Mouse (Mus musculus): ENCODE data around the gene Mrm1.

The Mrm1 gene

DNA sequence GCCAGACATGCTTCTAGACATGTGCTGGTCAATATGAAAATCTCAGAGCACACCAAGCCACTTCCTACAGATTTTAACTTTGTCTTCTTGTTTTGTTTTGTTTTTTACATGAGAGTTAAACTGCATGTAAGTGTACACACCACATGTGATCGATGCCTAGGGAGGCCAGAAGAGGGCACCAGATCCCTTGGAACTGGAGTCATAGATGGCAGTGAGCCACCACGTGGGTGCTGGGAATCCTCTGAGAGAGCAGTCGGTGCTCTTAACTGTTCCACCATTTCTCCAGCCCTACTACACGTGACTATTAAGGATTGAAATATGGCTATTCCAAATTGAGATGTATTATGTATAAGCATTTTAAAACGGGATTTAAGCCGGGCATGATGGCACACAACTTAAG is 2.0 kb downstream of the Mrm1 start:
- in situ Hi-C loops (cut with MboI; ENCODE audit: low sequenced_read_pairs), result loop anchor here (25.0 kb wide), 1 partner anchor 555 kb away; no protein-coding TSS in a partner anchor

DNA sequence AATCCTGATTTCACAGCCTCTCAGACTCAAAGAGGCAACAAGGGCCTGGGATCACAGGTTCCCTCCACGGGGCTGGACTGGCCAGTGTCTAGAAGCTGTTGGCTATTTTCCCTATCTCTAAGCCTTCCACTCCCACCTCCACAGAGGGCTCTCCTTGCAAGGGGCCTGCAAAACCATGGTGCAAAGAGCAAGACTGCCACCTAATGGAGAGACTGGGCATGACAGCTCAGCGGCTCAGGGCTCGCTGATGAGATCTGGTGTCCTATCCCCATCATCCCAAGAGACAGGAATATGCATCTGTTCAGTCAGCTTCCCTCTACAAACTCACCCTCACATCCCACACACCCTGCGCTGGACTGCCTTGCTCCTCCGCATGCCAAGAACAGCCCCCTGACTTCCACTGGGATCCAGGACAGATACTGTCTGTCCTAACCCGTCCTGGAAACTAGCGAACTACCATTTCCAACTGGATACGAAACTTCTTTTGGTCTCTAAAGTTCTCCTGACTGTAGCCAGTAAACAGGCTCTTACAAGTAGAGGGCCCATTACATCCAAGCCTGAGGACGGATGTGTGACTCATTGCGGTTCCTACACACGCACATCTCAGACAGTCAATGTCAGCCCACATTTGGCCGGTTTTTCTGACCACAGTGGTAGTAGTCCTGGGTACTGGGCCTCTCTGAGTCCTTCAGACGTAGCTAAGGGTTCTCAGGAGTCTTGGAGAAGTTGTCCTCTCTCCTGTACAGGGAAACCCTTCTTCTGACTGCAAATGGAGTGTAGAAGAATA is 5.4 kb downstream of the Mrm1 start:
- in situ Hi-C loops (cut with MboI; ENCODE audit: low sequenced_read_pairs), result loop anchor here (25.0 kb wide), 1 partner anchor 552 kb away; no protein-coding TSS in a partner anchor

DNA sequence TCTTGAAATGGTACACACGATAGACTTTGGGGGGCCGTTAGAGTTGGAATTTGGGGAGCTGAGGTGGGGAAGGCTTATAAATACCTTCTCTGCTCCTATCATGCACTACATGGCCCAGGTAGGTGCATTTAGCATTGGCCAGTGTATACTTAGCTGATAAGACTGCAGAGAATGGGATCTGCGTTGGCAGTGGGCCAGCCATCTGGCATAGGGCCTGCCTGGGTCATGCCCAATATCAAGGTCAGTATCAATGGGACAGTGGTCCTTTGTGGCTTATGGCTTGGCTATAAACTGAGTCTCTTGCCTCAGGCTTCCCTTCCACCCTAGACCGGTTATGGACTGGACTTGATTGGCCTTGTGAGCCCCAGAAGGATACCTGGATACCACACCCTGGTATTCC is 14.9 kb downstream of the Mrm1 start:
- in situ Hi-C loops (cut with MboI; ENCODE audit: low sequenced_read_pairs), result loop anchor here (25.0 kb wide), 1 partner anchor 542 kb away; no protein-coding TSS in a partner anchor

DNA sequence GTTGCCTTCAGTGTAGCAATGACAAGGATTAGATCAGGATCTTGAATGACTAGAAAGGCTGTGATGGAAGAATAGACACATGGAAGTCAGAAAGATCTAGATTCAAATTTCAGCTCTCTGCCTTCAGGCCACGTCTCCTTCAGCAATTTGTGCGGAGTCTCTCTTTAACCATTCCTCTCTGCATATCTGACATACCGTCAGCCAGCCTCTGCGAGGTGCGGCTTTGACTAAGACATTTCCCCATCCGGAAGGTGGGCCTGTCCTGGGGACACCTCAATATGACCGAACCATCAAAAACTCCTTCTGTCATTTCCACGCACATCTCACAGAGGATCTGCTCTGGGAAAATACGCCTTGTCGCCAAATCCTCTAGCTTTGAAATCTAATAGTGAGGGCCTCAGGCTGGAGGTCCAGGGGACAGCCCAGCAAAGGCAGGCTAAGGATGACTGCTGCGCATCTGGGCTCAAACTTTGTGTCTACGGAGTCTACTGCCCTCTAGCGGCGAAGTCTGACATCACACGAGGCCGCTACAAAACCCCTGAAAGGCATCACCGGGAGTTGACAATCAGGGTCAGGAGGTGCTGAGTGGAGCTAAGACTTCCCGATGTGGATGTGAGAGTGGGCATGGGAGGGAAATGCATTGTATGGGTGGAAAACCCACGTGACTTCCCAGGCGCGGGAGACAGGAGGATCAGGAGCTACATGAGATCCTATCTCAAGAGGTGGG is 21.5 kb downstream of the Mrm1 start:
- in situ Hi-C loops (cut with MboI; ENCODE audit: low sequenced_read_pairs), result loop anchor here (10.0 kb wide), 1 partner anchor 373 kb away; no protein-coding TSS in a partner anchor

DNA sequence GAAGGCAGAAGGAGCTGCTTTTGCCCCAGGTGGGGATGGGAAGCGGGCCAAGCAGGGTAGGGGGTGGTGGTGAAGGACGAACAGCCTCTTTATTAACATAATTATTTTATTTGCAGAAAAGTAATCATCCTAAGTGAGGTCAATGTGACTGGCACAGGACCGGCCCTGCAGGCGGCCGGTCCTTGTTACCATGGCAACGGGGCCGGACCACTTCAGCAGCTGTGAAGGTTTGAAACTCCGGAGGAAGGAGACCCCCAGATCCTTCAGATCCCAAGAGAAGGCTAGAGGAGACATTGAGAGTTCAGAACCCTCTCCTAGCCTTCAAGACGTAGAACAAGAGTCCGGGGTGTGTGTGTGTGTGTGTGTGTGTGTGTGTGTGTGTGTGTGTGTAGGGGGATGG is 22.3 kb downstream of the Mrm1 start:
- in situ Hi-C loops (cut with MboI; ENCODE audit: low sequenced_read_pairs), result loop anchor here (10.0 kb wide), 1 partner anchor 372 kb away; no protein-coding TSS in a partner anchor

DNA sequence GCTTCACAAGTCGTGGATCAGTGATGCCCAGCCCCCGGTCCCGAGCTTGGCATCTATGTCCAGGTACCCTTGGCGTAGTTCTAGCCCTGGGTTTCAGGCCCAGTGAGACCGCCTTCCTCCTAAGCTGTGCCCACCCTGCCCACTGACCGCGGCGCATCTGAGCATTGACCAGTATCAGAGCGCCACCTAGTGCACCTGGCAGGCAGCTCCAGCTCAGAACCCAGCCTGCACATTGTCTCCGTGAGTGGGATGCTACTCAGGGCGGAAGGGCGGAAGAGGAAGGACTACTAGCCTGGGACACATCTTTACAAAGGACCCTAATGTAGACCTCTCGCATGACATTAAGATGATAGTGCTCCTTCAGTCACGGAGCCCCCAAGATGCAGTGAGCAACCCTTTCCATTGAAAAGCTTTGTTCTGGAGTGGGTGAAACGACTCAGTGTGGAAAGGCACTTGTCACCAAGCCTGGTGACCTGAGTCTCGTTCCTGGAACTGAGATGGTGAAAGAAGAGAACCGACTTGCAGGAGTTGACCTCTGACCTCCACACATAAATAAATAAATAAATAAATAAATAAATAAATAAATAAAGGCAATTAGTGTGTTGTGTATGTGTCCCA is 24.7 kb downstream of the Mrm1 start:
- in situ Hi-C loops (cut with MboI; ENCODE audit: low sequenced_read_pairs), result loop anchor here (10.0 kb wide), 1 partner anchor 370 kb away; no protein-coding TSS in a partner anchor

DNA sequence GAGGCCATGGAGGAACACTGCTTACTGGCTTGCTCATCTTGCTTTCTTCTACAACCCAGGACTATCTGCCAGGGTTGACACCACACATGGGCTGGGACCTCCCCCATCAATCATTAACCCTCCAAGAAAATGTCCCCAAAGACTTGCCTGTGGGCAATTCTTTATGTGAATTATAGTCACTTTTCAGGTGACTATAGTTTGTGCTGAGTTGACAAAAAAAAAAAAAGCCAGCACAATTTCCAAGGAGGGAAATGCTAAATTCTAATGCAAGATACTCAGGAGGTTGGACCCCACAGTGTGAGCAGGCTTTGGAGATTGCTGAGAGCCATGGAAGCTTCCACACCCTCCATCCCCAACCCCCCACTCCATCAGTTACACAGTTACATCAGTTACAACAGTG is 25.8 kb downstream of the Mrm1 start:
- in situ Hi-C loops (cut with MboI; ENCODE audit: low sequenced_read_pairs), result loop anchor here (10.0 kb wide), 1 partner anchor 369 kb away; no protein-coding TSS in a partner anchor

DNA sequence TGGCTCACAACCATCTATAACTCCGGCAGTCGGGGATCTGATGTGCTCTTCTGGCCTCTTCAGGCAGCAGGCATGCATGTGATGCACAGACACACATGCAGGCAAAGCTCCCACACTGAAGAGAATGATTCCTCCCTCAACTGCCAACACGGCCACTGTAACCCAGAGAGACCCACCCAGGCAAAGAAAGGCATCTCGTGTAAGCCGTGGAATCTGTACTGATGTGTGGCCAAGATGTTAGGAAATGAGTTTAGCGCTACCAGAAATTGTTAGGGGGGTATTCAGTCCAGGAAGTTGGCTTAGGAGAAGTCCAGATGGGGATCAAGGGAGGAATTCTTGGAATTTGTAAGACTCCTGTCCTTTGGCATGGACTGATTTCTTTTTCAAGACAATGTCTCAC is 28.9 kb downstream of the Mrm1 start:
- in situ Hi-C loops (cut with MboI; ENCODE audit: low sequenced_read_pairs), result loop anchor here (10.0 kb wide), 1 partner anchor 366 kb away; no protein-coding TSS in a partner anchor

DNA sequence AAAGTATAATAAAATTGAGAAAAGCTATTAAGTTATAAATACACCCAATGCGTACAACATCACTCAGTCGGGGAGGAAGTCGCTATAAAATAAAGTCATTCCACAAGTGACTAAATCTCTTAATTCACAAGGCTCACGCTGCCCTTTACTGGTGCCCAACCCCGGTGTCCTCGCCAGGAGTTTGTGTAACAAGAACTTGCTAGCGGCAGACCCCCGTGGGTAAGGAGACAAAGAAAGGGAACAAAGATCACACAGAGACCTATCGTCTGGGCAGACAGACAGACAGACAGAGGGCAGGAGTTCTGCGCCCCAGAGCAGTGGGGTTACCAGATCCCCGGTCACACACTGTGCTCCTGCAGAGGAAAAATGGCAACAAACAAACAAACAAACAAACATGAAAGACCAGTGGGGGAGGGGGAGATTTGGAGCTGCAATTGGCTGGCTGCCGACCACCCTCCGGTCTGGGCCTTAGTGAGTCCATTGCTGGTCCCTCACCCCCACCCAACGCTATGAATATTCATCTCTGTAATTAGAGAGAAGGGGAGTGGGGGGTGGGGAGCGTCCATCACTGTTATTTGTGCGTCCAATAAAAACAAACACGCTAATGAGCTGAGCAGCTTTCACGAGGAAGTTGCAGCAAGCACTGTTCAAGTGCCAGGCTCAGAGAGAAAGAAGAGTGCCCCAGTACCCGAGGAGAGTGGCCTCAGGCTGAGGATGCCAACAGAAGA is 39.0 kb downstream of the Mrm1 start:
- in situ Hi-C loops (cut with MboI; ENCODE audit: low sequenced_read_pairs), result no loop called here

DNA sequence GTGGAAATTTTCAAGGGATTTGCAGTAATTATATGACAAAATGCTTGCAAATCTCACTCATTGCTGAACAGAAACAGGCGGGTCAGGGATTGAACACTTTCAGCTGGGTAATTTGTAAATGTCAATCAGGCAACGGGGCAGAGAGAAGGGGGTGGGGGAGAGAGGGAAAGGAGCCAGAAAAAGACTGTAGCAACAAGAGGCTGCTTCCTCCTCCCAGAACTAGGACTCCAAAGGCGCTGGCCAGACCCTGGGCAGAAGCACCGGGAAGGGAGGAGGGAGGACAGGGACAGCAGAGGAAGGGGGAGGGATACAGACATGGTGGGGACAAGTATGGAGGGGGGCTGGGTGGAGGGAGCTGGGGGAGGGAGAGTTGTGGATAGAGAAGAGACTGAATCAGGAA is 43.8 kb downstream of the Mrm1 start:
- in situ Hi-C loops (cut with MboI; ENCODE audit: low sequenced_read_pairs), result no loop called here

DNA sequence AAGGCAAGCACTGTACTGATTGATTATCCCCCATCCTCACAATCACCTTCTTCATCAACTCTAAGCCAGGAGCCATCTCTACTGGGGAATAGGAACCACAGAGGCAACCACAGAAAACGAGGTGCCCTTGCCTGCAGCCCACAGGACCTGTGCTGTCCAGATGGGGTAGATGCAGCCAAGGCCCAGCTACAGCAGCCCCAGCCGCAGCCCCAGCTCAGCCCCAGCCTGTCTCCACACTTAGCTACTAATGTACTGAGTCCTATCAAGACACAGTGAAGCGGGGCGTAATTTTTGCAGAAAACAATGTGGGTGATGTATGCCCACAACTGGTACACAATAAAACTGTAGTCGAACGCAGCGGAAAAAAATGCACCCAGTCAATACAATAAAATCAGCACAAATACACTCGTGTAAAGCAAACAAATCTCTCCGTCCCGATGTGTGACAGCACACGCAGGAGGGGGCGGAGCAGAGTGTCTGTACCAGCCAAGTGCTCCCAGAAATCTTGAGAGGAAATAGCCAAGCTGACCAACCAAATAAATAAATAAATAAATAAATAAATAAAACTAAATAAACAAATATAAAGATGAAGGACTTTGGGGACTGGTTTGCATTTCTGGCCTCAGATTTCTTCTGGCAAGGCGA is 44.3 kb downstream of the Mrm1 start:
- in situ Hi-C loops (cut with MboI; ENCODE audit: low sequenced_read_pairs), result no loop called here

DNA sequence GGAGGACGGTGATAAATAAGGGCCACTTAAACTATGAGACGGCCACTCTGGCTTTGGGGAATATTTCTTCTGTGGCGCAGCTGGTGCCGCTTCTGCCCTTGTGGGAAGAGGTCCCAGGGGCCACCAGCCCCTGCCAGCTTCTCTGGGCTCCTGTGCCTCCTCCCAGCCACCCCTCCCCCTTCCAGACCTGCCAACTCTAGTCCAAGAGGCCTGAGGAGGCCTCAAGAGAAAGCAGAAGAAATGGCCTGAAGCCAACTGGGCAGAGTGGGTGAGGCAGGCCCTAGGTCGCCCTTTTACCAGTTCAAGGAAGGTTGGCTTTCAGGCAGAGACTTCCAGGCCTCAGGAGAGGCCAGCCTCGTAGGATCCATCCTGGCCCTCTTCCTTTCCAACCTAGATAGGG is 51.4 kb downstream of the Mrm1 start:
- in situ Hi-C loops (cut with MboI; ENCODE audit: low sequenced_read_pairs), result no loop called here

DNA sequence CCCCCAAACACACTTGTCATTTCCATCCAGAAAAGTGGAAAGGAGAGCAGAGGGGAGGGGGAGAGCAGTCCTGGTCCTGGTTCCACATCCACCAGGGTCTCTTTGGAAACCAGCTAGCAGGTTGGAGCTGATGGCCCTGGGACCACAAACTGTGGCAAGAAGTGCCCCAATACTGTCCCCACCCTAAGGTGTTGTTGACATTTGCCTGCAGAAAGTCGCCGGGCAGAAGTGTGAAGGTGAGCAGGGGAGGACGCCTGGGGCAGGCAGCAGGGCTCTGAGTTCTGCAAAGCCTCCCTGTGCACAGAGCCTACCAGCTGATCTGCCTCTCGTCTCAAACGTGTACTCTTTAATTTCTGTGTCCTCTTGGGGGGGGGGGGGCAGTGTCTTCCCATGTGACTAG is 54.2 kb downstream of the Mrm1 start:
- in situ Hi-C loops (cut with MboI; ENCODE audit: low sequenced_read_pairs), result no loop called here

DNA sequence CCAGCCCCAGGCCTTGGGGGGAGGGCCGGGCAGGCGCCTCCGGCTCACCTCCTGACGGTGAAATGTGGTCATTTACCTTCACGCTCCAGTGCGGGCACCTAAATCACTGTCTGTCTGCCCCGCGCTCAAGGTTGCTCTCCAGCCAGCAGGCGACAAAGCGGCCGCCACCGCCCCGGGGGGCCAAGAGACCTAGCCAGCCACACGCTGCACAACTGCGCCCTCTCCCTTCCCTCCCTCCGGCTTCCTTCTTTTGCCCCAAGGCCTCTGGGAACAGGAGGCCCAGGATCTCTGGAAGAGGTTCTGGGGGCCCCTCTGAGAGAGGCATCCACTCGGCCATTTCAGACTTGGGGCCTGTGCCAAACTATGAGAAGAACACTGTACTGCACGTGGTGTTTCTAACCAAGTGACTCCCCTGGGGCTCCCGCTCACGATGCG is 54.8 kb downstream of the Mrm1 start:
- in situ Hi-C loops (cut with MboI; ENCODE audit: low sequenced_read_pairs), result no loop called here

DNA sequence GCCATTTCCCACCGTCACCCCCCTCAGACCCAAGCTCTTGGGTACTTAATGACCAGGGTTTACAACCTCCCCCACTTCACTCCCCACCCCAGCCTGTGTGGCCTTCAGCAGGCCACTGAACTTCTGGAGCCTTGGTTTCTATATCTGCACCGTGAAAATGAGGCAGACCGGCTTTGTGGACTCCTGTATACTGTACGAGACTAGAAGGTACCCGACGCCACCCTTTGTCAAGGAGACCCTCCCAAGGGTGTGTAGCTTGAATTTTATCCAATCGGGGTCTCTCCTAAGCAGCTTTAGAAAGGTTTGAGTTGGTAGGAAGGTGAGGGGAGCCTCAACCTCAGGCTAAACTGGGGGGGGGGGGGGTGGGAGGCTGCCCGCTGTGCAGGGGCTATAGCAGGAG is 55.2 kb downstream of the Mrm1 start:
- in situ Hi-C loops (cut with MboI; ENCODE audit: low sequenced_read_pairs), result no loop called here
